ENCODE assay signal across 19 mouse cellular contexts in genomic region chr11:90812530-90812929, GRCm38 (mm10).
DNase-seq lines count a peak whose midpoint lies in the region; ATAC-seq and TF ChIP-seq lines count a peak whose summit lies in the region.
"Had no signal": no experiment of that assay in that cellular context is flagged by ENCODE, and none has a peak within 500 bp of the region (broad histone marks: within the 10 kb centered on the region; RNA-seq: fewer than 3 reads in every experiment).

No protein-coding gene starts in this region.

- H3K4me2 ChIP-seq in hindbrain, embryonic 16.5 days (ENCODE audit: low read length), result no peak overlapping the region
- no peak overlapping the region for H3K4me2 ChIP-seq in hindbrain, embryonic 13.5 days
- H3K4me2 ChIP-seq in forebrain, embryonic 16.5 days (ENCODE audit: low read length), result no peak overlapping the region
- H3K4me2 ChIP-seq: embryonic facial prominence, embryonic 15.5 days; heart, embryonic 11.5 days had no signal

- H3K36me3 ChIP-seq in hindbrain, embryonic 16.5 days (ENCODE audit: control insufficient read depth, insufficient read depth, low read length), result no peaks in the 10 kb centered on the region
- H3K36me3 ChIP-seq in hindbrain, embryonic 13.5 days, result no peaks in the 10 kb centered on the region
- no peaks in the 10 kb centered on the region for H3K36me3 ChIP-seq in forebrain, embryonic 16.5 days (ENCODE audit: control insufficient read depth, insufficient read depth)
- H3K36me3 ChIP-seq: embryonic facial prominence, embryonic 15.5 days; limb, embryonic 10.5 days had no signal

- no peaks in the 10 kb centered on the region for H3K9me3 ChIP-seq in hindbrain, embryonic 16.5 days (ENCODE audit: control insufficient read depth, low read length)
- no peaks in the 10 kb centered on the region for H3K9me3 ChIP-seq in hindbrain, embryonic 13.5 days
- H3K9me3 ChIP-seq in forebrain, embryonic 16.5 days (ENCODE audit: control insufficient read depth, low read length), result no peaks in the 10 kb centered on the region
- H3K9me3 ChIP-seq: embryonic facial prominence, embryonic 15.5 days; limb, embryonic 10.5 days had no signal

- H3K4me1 ChIP-seq in hindbrain, embryonic 16.5 days (ENCODE audit: control insufficient read depth, insufficient read depth, low read depth, low read length), result no peaks in the 10 kb centered on the region
- H3K4me1 ChIP-seq in hindbrain, embryonic 13.5 days (replicated peaks), result no peaks in the 10 kb centered on the region
- H3K4me1 ChIP-seq in forebrain, embryonic 16.5 days (replicated peaks; ENCODE audit: control insufficient read depth, insufficient read depth, low read length), result peaks cover 7% of the 10 kb centered on the region
- H3K4me1 ChIP-seq: limb, embryonic 10.5 days had no signal

- intact Hi-C loops in heart, postnatal 10 days (cut with DNase I), result no loop called here

- H3K4me3 ChIP-seq in hindbrain, embryonic 16.5 days (ENCODE audit: low read length), result no peak overlapping the region
- no peak overlapping the region for H3K4me3 ChIP-seq in hindbrain, embryonic 13.5 days
- no peak overlapping the region for H3K4me3 ChIP-seq in forebrain, embryonic 16.5 days (replicated peaks; ENCODE audit: low read length)
- H3K4me3 ChIP-seq in layer of hippocampus, adult 2 months, result no peak overlapping the region
- H3K4me3 ChIP-seq: embryonic facial prominence, embryonic 15.5 days; limb, embryonic 10.5 days had no signal

- H3K27me3 ChIP-seq in hindbrain, embryonic 16.5 days (replicated peaks; ENCODE audit: control insufficient read depth, insufficient read depth, low read length), result no peaks in the 10 kb centered on the region
- no peaks in the 10 kb centered on the region for H3K27me3 ChIP-seq in hindbrain, embryonic 13.5 days
- no peaks in the 10 kb centered on the region for H3K27me3 ChIP-seq in forebrain, embryonic 16.5 days (replicated peaks; ENCODE audit: control insufficient read depth, insufficient read depth, low read length)
- H3K27me3 ChIP-seq: embryonic facial prominence, embryonic 15.5 days had no signal

- no peak overlapping the region for H3K9ac ChIP-seq in hindbrain, embryonic 16.5 days (ENCODE audit: low read depth, low read length)
- no peak overlapping the region for H3K9ac ChIP-seq in hindbrain, embryonic 13.5 days
- H3K9ac ChIP-seq in forebrain, embryonic 16.5 days (replicated peaks; ENCODE audit: low read depth, low read length), result no peak overlapping the region
- H3K9ac ChIP-seq: embryonic facial prominence, embryonic 15.5 days had no signal

- ATAC-seq in hindbrain, embryonic 16.5 days, result peak; percentile 56; the same call in 1 of the 2 replicates
- ATAC-seq in hindbrain, embryonic 13.5 days (ENCODE audit: low FRiP score), result no peak
- ATAC-seq in forebrain, embryonic 16.5 days, result peak; percentile 84
- ATAC-seq: midbrain, embryonic 16.5 days had no signal

- DNase-seq in layer of hippocampus, adult 2 months (ENCODE audit: low spot score in 2 of 2), result peak; percentile 21 to 33
- DNase-seq in layer of hippocampus, postnatal 36 days, result peak; percentile 14 to 22
- no peak for DNase-seq in heart, adult 11 months
- no peak for DNase-seq in heart, postnatal 10 days
- DNase-seq: cerebellum, postnatal 36 days; gastrocnemius, postnatal 36 days; heart, postnatal 14 days; kidney, adult 18-20 months; lung, adult 2 months; right cerebral cortex, postnatal 25 days; thymus, postnatal 4 days had no signal

- TF ChIP-seq CTCF in layer of hippocampus, adult 2 months (conservative IDR thresholded peaks at IDR 0.05), result no peak

- 69% methylated on average over 4 of the region's 4 CpGs for WGBS in hindbrain, embryonic 16.5 days
- WGBS in hindbrain, embryonic 13.5 days, result 90% methylated on average over 4 of the region's 4 CpGs
- 52% methylated on average over 4 of the region's 4 CpGs for WGBS in forebrain, embryonic 16.5 days

- no peak overlapping the region for H3K27ac ChIP-seq in hindbrain, embryonic 16.5 days (ENCODE audit: low read depth, low read length)
- no peak overlapping the region for H3K27ac ChIP-seq in hindbrain, embryonic 13.5 days
- no peak overlapping the region for H3K27ac ChIP-seq in forebrain, embryonic 16.5 days (ENCODE audit: low read length)
- H3K27ac ChIP-seq in layer of hippocampus, adult 2 months, result no peak overlapping the region
- H3K27ac ChIP-seq: embryonic facial prominence, embryonic 15.5 days; kidney, postnatal 0 days; limb, embryonic 10.5 days had no signal

Comparison
In these comparisons a context has a peak if more than half of its experiments do, and no peak if none do; other contexts are left out.
1. DNase-seq: peak in layer of hippocampus, adult 2 months (2 of 2) and layer of hippocampus, postnatal 36 days (2 of 2); none in heart, adult 11 months (single experiment) and heart, postnatal 10 days (0 of 2).